Mouse (Mus musculus) bone marrow, adult 2 months (tissue): ENCODE results near the gene Kirrel2. TPM values are rescaled to one million over a fixed set of nuclear protein-coding genes. Genes with fewer than 3 reads are reported as not detected.
A peak's percentile ranks its signal among the peaks of the same experiment; 100 is the strongest.
"Not testable (repeated sequence)": the region's sequence is repeated elsewhere in the genome, so short reads cannot be mapped to it uniquely, and the experiment has no call there.

Source experiments
- H3K27ac ChIP-seq: fragments of 200-500 bp; 2 replicates; pipeline ENCODE4 v1.5.1; 2012; ENCODE audit warnings: low read depth, mild to moderate bottlenecking, control low read depth, inconsistent platforms, low read length; ENCODE audit not compliant: control insufficient read depth, poor library complexity, insufficient read depth
- H3K4me1 ChIP-seq: fragments of 200-500 bp; 2 replicates; pipeline ENCODE4 v1.6.1; 2011; ENCODE audit warnings: low read length; ENCODE audit not compliant: control insufficient read depth, insufficient read depth
- H3K4me3 ChIP-seq: fragments of 200-500 bp; replicated peaks from 2 replicates; pipeline ENCODE3; 2011; ENCODE audit warnings: mild to moderate bottlenecking, low read depth, low read length, control low read depth; ENCODE audit not compliant: control insufficient read depth
- CTCF ChIP-seq: fragments of 200-500 bp; IDR thresholded peaks from 2 replicates; pipeline ENCODE4 v1.5.1; 2011; ENCODE audit warnings: low read length, control low read depth; ENCODE audit not compliant: control insufficient read depth, insufficient read depth
- POLR2A ChIP-seq: fragments of 200-500 bp; IDR thresholded peaks from 2 replicates; pipeline ENCODE4 v1.6.1; 2011; ENCODE audit warnings: low read depth, mild to moderate bottlenecking, control low read depth, low read length, borderline replicate concordance; ENCODE audit not compliant: control insufficient read depth
- WGBS: fragments of 180-500 bp; shearing (Covaris S2); methylation state at CpG from one replicate; pipeline ENCODE4 v1.1.7; 2018; 5-methylcytosine and 5-hydroxymethylcytosine counted together
- polyA plus RNA-seq: library from polyadenylated mRNA; stranded (reverse); fragments of >200 nt; gene quantifications from 2 replicates; pipeline ENCODE4 v1.2.4, GENCODE M21; 2011; ENCODE audit warnings: low replicate concordance; ENCODE audit not compliant: missing spikeins, insufficient read depth, insufficient read length

Kirrel2 gene
- polyA plus RNA-seq, 1 experiment = 4.8 TPM

- TF ChIP-seq POLR2A = no peak
- TF ChIP-seq CTCF = no peak
- no peaks in the 10 kb centered on the region; the same call in 1 of the 2 replicates for H3K4me1 ChIP-seq
- no peak overlapping the region for H3K4me3 ChIP-seq
- WGBS = 17% methylated on average over 28 of the region's 32 CpGs
- no peak overlapping the region for H3K27ac ChIP-seq
These were observed 20.2 kb upstream of the Kirrel2 start for GRCm38 (mm10) chr7:30477415-30478381.

- not testable (repeated sequence) for H3K4me1 ChIP-seq, H3K27ac ChIP-seq, H3K4me3 ChIP-seq
- WGBS = 75% methylated on average over 7 of the region's 7 CpGs
These were observed 18.6 kb upstream of the Kirrel2 start for GRCm38 (mm10) chr7:30476136-30476535.

GRCm38 (mm10) chr7:30474999-30475398 is 17.5 kb upstream of the Kirrel2 start:
- TF ChIP-seq POLR2A = no peak
- TF ChIP-seq CTCF = no peak
- WGBS = 60% methylated on average over 4 of the region's 4 CpGs
- Histone ChIP-seq H3K4me1 (no peaks in the 10 kb centered on the region; the same call in 1 of the 2 replicates), H3K4me3 (no peak overlapping the region), H3K27ac (no peak overlapping the region)

DNA sequence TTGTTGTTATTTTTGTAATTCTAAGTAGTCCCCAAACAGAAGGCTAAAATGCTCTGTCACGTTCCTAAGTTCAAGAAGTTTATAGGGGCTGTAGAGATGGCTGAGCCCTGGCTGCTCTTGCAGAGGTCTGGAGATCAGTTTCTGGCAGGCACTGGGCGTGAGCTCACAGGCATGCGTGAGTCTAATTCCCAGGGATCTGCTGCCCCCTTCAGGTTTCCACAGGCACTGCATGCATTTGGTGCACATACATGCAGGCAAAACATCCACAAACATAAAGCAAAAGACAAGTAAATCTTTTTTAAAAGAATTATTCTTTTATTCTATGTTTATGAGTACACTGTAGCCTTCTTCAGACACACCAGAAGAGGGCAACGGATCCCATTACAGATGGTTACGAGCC is 14.9 kb upstream of the Kirrel2 start:
- 48% methylated on average over 5 of the region's 5 CpGs for WGBS
- no peak overlapping the region for H3K4me3 ChIP-seq
- TF ChIP-seq POLR2A = no peak
- peak; percentile 80 for TF ChIP-seq CTCF
- no peak overlapping the region for H3K27ac ChIP-seq
- H3K4me1 ChIP-seq = no peaks in the 10 kb centered on the region

DNA sequence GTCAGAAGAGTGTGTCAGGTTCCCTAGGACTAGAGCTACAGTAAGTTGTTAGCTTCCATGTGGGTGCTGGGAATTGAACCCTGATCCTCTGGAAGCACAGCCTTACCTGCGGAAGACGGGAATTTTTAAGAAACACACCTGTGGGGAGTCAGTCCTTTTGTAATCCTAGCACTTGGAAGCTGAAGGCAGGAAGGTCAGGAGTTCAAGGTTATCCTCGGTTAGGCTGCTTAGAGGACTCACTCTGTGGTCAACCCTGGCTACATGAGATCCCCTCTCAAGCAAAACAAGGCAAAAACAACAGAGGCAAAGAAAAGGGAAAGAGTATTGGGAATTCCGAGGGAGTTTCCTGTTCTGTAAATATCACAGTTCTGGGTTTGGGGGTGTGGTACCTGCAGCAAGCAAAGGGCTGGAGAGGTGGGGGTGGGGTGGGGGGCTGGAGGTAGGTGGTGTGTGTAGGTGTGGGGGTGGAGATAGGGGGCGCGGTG is 7.4 kb upstream of the Kirrel2 start:
- H3K27ac ChIP-seq = no peak overlapping the region
- H3K4me3 ChIP-seq = no peak overlapping the region
- WGBS = 21% methylated on average over 6 of the region's 6 CpGs
- no peaks in the 10 kb centered on the region for H3K4me1 ChIP-seq
- TF ChIP-seq CTCF = no peak
- no peak for TF ChIP-seq POLR2A

DNA sequence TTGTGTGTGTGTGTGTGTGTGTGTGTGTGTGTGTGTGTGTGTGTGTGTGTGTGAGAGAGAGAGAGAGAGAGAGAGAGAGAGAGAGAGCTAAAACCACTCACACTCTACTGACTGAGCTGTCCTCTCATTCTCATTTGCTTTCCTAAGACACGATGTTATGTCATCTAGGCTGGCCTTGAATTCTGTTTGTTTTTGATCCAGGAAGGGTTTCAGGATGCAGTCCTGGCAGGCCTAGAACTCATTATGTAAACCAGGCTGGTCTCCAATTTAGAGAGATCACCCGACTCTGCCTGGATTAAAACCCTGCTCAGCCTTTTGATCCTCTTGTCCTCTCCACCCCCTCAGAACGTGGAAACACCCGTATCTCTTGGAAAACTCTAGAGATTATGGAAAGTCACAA is 6.5 kb upstream of the Kirrel2 start:
- TF ChIP-seq CTCF (no peak), POLR2A (no peak)
- Histone ChIP-seq H3K4me1 (no peaks in the 10 kb centered on the region), H3K27ac (no peak overlapping the region), H3K4me3 (no peak overlapping the region)
- 22% methylated on average over 4 of the region's 4 CpGs for WGBS

DNA sequence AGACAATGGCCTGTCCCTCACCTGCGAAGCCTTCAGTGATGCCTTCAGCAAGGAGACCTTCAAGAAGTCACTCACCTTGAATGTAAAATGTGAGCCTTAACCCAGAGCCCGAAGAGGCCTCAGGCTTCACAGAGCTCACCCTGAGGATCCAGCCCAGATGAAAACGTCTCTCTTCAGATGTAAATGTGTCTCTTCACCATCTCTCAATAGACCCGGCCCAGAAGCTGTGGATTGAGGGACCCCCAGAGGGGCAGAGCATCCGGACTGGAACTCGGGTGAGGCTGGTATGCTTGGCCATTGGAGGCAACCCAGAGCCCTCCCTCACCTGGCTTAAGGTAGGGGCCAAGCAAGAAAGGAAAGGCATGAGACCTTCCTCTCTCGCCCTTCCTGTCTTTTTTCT is 6.1 kb upstream of the Kirrel2 start:
- no peaks in the 10 kb centered on the region for H3K4me1 ChIP-seq
- no peak overlapping the region for H3K4me3 ChIP-seq
- no peak for TF ChIP-seq CTCF
- no peak overlapping the region for H3K27ac ChIP-seq
- WGBS = 42% methylated on average over 7 of the region's 7 CpGs

- TF ChIP-seq CTCF = no peak
- TF ChIP-seq POLR2A = no peak
- H3K4me3 ChIP-seq = no peak overlapping the region
- no peaks in the 10 kb centered on the region for H3K4me1 ChIP-seq
- WGBS = 32% methylated on average over 6 of the region's 6 CpGs
- no peak overlapping the region for H3K27ac ChIP-seq
These were observed 2.0 kb upstream of the Kirrel2 start for GRCm38 (mm10) chr7:30459484-30459883.

GRCm38 (mm10) chr7:30456911-30457628 is 420 bp downstream of the Kirrel2 start:
- peaks cover 1% of the 10 kb centered on the region; the same call in 1 of the 2 replicates for H3K4me1 ChIP-seq
- no peak overlapping the region for H3K27ac ChIP-seq
- no peak overlapping the region for H3K4me3 ChIP-seq
- TF ChIP-seq CTCF (no peak), POLR2A (no peak)
- WGBS = 6% methylated on average over 31 of the region's 31 CpGs
